Mouse (Mus musculus): ENCODE results near the gene Phf19.
A peak's percentile ranks its signal among the peaks of the same experiment; 100 is the strongest.

Gene Phf19

GRCm38 (mm10) chr2:34938269-34939208 is 24.7 kb upstream of the Phf19 start:
- DNase-seq = no peak

- DNase-seq = no peak
These were observed 23.6 kb upstream of the Phf19 start for GRCm38 (mm10) chr2:34937460-34937859.

DNA sequence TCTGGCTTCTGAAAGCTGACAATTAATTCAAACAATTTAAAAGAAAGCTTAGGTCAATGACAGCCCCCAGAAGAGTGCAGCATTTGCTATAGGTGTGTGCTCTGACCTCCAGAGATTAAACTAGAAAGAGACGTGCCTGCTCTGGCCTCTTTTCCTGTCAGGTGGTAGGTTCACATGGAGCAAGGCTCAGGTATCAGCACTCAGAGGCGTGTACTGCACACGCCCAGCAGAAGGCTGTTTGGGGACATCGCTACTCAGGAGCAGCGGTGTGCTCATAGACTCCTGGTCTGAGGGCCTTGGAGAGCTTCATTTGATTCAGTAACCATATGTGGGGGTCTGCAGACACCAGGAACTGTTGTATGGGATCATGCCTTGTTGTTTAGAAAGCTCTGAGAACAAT is 13.5 kb upstream of the Phf19 start:
- no peak for DNase-seq

DNA sequence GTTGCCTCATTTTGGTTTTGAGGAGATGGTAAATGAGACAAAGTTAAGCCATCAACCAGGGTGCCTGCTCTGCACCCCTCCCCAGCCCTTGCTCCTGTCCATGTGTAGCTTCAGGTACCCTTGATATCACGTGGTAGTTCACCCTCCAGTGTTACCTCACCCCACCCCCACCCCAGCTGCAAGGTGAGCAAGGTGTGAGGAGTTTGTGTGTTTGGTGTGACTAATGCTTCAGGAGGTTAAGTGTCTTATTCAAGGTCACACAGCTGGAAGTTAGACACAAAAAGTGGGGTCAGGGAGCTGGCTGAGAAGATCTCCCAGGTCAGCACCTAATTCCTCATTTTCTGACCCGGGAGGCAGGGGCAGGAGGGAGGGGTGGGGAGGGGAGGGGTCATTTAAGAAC is 8.9 kb upstream of the Phf19 start:
- no peak for DNase-seq

DNA sequence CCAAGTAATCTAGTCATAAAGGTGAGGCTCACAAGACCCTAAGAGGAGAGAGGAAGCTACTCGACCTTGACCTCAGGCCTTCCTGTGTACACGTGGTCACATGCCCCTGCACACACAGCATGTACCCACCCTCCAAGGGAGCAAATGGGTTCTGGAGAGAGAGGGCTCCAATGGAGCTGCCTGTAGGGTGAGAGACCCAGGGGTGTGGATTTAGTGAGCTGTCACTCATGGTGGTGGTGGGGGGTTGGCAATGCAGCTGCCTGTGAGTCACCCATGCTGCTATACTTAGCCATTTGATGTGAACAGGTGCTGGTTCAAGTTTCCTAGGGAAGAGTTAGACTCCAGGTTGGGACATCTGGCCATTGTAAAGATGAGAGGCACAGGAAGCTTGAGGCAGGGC is 6.3 kb upstream of the Phf19 start:
- DNase-seq = no peak

DNA sequence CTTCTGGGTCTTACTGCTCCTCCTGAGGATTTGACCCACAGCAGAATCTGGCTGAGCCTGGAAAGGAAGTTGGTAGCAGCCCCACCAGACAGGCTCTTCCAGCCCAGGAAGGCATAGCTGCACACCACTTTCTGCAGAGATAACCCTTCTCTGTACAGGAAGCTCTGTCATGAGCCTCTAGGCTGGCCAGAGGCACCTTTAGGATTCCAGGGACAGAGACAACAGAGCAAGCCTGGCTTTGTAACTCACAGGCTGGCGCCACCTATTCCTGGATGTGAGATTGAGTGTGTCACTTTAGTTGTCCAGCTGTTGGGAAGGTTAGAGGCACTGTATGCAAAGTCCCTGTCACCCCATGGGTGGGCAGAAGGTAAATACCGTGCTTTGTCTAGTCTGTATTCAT is 1.3 kb upstream of the Phf19 start:
- DNase-seq = no peak

DNA sequence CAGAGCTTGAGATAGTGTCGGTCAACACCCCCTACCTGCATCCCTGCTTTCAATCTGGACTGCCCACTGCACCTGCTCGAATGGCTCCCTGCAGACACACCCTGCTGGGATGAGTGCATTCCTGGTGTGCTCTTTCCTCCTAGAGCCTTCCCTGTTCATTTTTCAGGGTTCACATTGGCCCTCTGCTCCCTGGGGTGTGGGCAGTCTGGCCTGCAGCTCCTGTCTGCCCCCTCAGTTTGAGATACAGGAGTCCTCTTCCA is 927 bp upstream of the Phf19 start:
- DNase-seq = no peak

GRCm38 (mm10) chr2:34914069-34914822 is 420 bp upstream of the Phf19 start:
- DNase-seq = peak; percentile 64

- DNase-seq = no peak
These were observed 1.2 kb downstream of the Phf19 start for GRCm38 (mm10) chr2:34912613-34913012.

DNA sequence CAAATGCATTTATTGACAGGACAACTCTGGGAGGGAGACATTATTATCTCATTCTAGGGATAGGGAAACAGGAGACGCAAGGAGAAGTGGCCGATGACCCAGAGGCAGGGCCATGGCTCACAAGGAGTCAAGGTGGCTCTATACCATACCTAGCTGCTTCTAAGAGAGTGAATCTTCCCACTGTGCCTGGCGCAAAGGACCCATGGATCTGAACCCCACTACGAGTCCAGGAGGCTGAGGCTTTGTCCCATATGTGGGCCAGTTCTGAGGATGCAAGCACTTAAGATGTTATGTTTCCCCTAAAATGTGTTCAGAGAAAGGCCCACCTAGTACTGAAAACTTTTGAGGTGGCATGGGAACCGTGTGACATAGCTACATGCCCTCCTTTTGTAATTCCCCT is 2.0 kb downstream of the Phf19 start:
- no peak for DNase-seq

DNA sequence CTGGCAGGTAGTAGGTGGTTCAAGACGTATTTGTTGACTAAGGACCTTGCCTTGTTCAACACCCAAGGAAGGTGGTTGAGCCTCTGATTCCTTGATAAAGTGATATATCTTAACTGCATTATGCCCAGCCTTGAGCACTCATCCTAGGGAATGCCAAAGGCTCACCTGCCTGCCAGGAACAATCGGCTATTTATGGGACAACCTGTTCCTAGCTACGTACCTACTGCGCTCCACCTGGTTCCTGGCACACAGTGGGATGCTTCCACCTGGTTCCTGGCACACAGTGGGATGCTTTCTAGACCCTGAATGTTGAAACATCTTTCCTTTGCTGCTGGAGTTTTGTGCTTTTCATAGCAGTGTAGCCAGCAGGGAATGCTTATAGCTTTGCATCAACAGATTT is 4.1 kb downstream of the Phf19 start:
- DNase-seq = no peak

GRCm38 (mm10) chr2:34906861-34907604 is 6.8 kb downstream of the Phf19 start:
- peak; percentile 73 for DNase-seq

DNA sequence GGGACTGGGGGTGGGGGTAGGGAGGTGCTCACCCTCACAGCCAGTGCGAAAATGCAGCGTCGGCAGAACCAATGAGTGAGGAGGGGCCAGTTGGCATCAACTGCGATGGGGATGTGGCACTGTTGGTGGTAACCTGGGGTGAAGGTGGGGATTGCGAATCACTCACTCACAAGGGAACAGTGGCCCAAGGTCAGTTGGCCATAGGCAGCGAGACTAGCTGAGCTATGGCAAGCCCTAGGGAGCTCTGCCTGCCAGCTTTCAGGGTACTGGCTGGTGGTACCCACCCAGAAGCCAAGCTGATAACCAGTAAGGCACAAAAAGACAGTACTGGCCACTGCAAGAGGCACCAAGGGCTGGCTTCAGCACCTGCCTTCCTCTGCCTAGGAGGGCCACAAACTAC is 7.4 kb downstream of the Phf19 start:
- DNase-seq = peak; percentile 28

- DNase-seq = peak; percentile 99
These were observed 8.8 kb downstream of the Phf19 start for GRCm38 (mm10) chr2:34904849-34905542.

DNA sequence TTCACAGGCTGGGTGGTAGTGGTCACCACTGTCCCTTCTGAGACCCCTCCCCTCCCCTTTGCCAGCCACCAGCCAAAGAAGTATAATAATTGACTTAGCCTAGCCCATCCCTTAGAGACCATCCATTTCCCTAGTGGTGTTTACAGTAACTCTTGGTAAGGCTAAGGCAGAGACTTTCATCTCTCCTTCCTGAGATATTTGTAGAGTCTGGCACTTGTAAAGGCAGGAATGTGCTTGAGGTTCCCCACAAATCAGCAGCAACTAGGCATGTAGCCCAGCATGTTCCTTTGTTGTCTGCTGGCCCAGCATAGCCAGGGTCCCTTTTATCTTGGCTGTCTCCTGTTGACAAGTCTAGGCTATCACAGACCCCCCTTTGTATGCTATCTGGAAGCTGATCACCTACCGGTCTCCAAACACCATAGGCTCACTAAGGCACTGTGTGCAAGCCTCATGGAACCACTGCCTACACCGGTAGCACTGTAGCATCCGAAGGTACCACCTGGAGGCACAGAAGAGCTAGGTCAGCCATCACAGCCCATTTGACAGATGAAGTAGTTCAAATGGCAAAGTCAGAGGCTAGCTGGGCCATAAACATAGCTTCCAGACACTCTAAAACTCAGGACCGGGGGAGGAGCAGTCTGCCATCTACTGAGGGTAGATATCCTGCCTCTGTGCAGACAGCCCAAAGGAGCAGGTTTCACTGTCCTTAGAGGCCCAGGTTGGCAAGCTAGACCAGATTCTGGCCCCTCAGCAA is 10.0 kb downstream of the Phf19 start:
- no peak for DNase-seq

GRCm38 (mm10) chr2:34903191-34903590 is 10.6 kb downstream of the Phf19 start:
- no peak for DNase-seq

DNA sequence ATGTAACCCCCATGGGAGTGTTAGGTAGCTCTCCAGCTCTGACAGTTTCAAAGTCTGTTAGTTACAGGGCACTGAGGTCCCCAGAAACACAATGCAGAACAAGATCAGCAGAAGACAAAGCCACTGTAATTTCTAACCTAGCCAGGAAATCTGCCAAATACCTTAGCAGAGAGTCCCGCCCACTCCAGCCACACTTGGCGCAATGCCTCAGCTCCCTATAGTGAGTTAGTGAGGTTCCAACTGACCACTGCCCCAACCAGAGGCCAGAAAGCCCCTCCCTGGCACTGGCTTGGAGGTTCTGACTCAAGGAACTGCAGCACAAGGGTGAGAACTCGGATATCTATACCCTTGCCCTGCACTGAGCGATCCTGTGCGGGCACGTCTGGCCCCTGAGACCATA is 11.1 kb downstream of the Phf19 start:
- DNase-seq = peak; percentile 46

- no peak for DNase-seq
These were observed 12.1 kb downstream of the Phf19 start for GRCm38 (mm10) chr2:34901726-34902125.

DNA sequence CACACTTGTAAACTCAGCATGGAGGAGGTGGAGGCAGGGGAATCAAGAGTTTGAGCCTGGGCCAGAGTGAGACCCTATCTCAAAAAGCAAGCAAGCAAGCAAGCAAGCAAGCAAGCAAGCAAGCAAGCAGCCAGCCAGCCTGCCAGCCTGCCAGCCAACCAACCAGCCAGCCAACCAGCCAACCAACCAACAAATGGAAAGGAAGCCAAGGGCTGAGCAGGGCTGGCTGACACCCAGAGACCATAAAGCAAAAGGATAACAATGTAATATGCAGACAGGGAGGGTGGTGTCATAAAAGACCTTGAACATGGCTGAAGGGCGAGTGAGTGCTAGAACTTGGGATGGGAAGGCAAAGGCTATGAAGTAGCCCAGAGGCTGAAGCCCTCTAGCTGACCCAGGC is 13.4 kb downstream of the Phf19 start:
- DNase-seq = no peak

DNA sequence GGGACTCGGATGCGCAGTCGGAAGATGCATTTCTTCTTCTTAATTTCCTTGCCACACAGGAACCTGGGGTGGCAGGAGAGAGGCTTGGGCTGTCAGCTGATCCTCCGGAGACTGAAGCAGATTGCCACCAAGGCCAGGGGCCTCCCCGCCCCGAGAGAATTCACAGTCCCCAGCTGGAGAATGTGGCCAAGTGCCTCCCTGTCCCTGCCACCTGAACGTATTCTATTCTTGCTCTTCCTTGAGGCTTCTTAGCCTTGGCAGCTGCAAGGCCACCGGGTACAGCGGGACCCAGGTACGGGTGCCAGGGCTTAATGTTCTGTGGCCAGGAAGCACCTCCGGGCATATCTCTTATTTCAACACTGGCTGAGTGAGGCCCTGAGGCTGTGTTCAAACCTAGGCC is 14.1 kb downstream of the Phf19 start:
- no peak for DNase-seq

DNA sequence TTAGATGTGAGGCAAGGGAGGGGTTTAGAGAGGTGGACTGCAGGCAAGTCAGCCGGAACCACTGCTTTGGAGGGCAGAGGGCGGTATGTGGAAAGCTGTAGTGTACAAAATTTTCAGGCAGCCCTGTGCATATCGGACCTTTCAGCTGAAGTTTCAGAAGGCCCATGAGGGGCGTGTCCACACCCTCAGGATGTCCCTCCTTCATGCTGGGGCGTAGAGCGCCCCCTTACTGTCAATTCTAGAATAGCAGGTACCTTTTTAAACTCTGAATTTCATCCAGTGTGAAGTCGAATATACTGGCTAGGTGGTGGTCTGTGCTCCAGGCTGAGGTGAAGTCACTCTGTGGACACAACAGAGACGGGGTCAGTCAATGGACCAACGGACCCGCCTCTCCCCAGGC is 16.0 kb downstream of the Phf19 start:
- DNase-seq = peak; percentile 73

GRCm38 (mm10) chr2:34896821-34897460 is 16.9 kb downstream of the Phf19 start:
- DNase-seq = no peak
